Mouse (Mus musculus): ENCODE measurements around the gene Prpf6. TPM values are rescaled to one million over a fixed set of nuclear protein-coding genes. Genes with fewer than 3 reads are reported as not detected.

Gene Prpf6
- polyA plus RNA-seq, 1 experiment from 2014 or later: 51.7 TPM

- DNase-seq (ENCODE audit: low spot score): no peak
Observed at GRCm38 (mm10) chr2:181657441-181657840, 65.8 kb downstream of the Prpf6 start.

- DNase-seq (ENCODE audit: low spot score): no peak
Observed at GRCm38 (mm10) chr2:181658528-181658927, 66.9 kb downstream of the Prpf6 start.

GRCm38 (mm10) chr2:181658930-181659555, 67.4 kb downstream of the Prpf6 start:
- DNase-seq (ENCODE audit: low spot score): peak; percentile 63

GRCm38 (mm10) chr2:181659609-181660055, 68.0 kb downstream of the Prpf6 start:
- peak; percentile 78 for DNase-seq (ENCODE audit: low spot score)

- no peak for DNase-seq (ENCODE audit: low spot score)
Observed at GRCm38 (mm10) chr2:181662620-181663297, 71.1 kb downstream of the Prpf6 start.

- DNase-seq (ENCODE audit: low spot score): no peak
Observed at GRCm38 (mm10) chr2:181663298-181663630, 71.6 kb downstream of the Prpf6 start.

- no peak for DNase-seq (ENCODE audit: low spot score)
Observed at GRCm38 (mm10) chr2:181670285-181670912, 78.7 kb downstream of the Prpf6 start.

GRCm38 (mm10) chr2:181670913-181671311, 79.2 kb downstream of the Prpf6 start:
- no peak for DNase-seq (ENCODE audit: low spot score)

GRCm38 (mm10) chr2:181671326-181671725, 79.7 kb downstream of the Prpf6 start, which contains the start of gene Sox18:
Sox18 (minus strand) TSS chr2:181671640.
- no peak for DNase-seq (ENCODE audit: low spot score)

- no peak for DNase-seq (ENCODE audit: low spot score)
Observed at GRCm38 (mm10) chr2:181671984-181672383, 80.3 kb downstream of the Prpf6 start.

- no peak for DNase-seq (ENCODE audit: low spot score)
Observed at GRCm38 (mm10) chr2:181673501-181673900, 81.8 kb downstream of the Prpf6 start.

GRCm38 (mm10) chr2:181674934-181675333, 83.3 kb downstream of the Prpf6 start:
- DNase-seq (ENCODE audit: low spot score): no peak

- no peak for DNase-seq (ENCODE audit: low spot score)
Observed at GRCm38 (mm10) chr2:181675454-181675853, 83.8 kb downstream of the Prpf6 start.

- DNase-seq (ENCODE audit: low spot score): no peak
Observed at GRCm38 (mm10) chr2:181676424-181676823, 84.8 kb downstream of the Prpf6 start.

GRCm38 (mm10) chr2:181677096-181677754, 85.6 kb downstream of the Prpf6 start:
- DNase-seq (ENCODE audit: low spot score): no peak

GRCm38 (mm10) chr2:181677755-181678098, 86.1 kb downstream of the Prpf6 start:
- no peak for DNase-seq (ENCODE audit: low spot score)

- peak; percentile 89 for DNase-seq (ENCODE audit: low spot score)
Observed at GRCm38 (mm10) chr2:181678780-181679179, 87.1 kb downstream of the Prpf6 start.

GRCm38 (mm10) chr2:181679951-181680715, 88.5 kb downstream of the Prpf6 start, which contains the start of gene Tcea2:
Tcea2 (plus strand) TSS chr2:181680310.
- DNase-seq (ENCODE audit: low spot score): peak; percentile 59

- DNase-seq (ENCODE audit: low spot score): no peak
Observed at GRCm38 (mm10) chr2:181680716-181681117, 89.0 kb downstream of the Prpf6 start.

GRCm38 (mm10) chr2:181681978-181682377, 90.3 kb downstream of the Prpf6 start:
- DNase-seq (ENCODE audit: low spot score): no peak

GRCm38 (mm10) chr2:181683381-181683780, 91.7 kb downstream of the Prpf6 start:
- no peak for DNase-seq (ENCODE audit: low spot score)
